Mouse (Mus musculus): ENCODE results near the gene Hbb-bt.

GRCm38 (mm10) chr7:103813766-103814165, at the start of gene Hbb-bt:
- TF ChIP-seq CTCF (IDR thresholded peaks at IDR 0.05; ENCODE audit: borderline replicate concordance, control insufficient read depth, extremely low read depth, insufficient read depth, low read length, poor library complexity) (no peak), POLR2A (IDR thresholded peaks at IDR 0.05; ENCODE audit: control insufficient read depth, extremely low read depth, insufficient read depth, low read length, poor library complexity) (no peak)
